Mouse (Mus musculus) kidney, embryonic 16.5 days (tissue): ENCODE measurements around the gene Fam222a. TPM values are rescaled to one million over a fixed set of nuclear protein-coding genes. Genes with fewer than 3 reads are reported as not detected.

Source experiments
- ATAC-seq: fragments of 200-750 bp; cut with Nextera tagmentation; 2 replicates; pipeline ENCODE4 v1.8.0; 2017; ENCODE audit warnings: moderate TSS enrichment; ENCODE audit not compliant: low FRiP score, low TSS enrichment
- H3K27ac ChIP-seq: fragments of 300-500 bp; sonication (generic); 2 replicates; pipeline ENCODE4 v1.5.1; 2014; ENCODE audit warnings: low read length
- H3K27me3 ChIP-seq: fragments of 300-500 bp; sonication (generic); 2 replicates; pipeline ENCODE4 v1.6.1; 2014; ENCODE audit warnings: low read length, control low read depth, mixed read lengths; ENCODE audit not compliant: insufficient read depth
- H3K36me3 ChIP-seq: fragments of 300-500 bp; sonication (generic); 2 replicates; pipeline ENCODE4 v1.6.1; 2014; ENCODE audit warnings: low read length, control low read depth, mixed read lengths; ENCODE audit not compliant: insufficient read depth
- H3K4me1 ChIP-seq: fragments of 300-500 bp; sonication (generic); 2 replicates; pipeline ENCODE4 v1.6.1; 2014; ENCODE audit warnings: low read length, control low read depth, mixed read lengths; ENCODE audit not compliant: insufficient read depth
- H3K4me2 ChIP-seq: fragments of 300-500 bp; sonication (generic); replicated peaks from 2 replicates; pipeline ENCODE4 v1.6.1; 2014; ENCODE audit warnings: low read depth, low read length
- H3K4me3 ChIP-seq: fragments of 300-500 bp; sonication (generic); 2 replicates; pipeline ENCODE4 v1.5.1; 2014; ENCODE audit warnings: mild to moderate bottlenecking, low read length
- H3K9ac ChIP-seq: fragments of 300-500 bp; sonication (generic); replicated peaks from 2 replicates; pipeline ENCODE4 v1.6.1; 2014; ENCODE audit warnings: low read length
- H3K9me3 ChIP-seq: fragments of 300-500 bp; sonication (generic); 2 replicates; pipeline ENCODE4 v1.6.1; 2016; ENCODE audit warnings: low read length, control low read depth
- whole genome bisulfite sequencing: fragments of 180-500 bp; shearing (Covaris S2); extraction: QIAGEN DNeasy Blood & Tissue Kit; methylation state at CpG from one replicate; pipeline ENCODE4 v1.1.7; 2014; 5-methylcytosine and 5-hydroxymethylcytosine counted together
- polyA plus RNA-seq: library from polyadenylated mRNA; unstranded; fragments of >200 nt; fragmentation: Nextera tagmentation; extraction: Ambion mirVana; gene quantifications from 2 replicates; pipeline ENCODE4 v1.2.1, GENCODE M21; 2015

Gene Fam222a
- polyA plus RNA-seq, 1 experiment from 2014 or later, result 4.1 TPM

- H3K4me1 ChIP-seq, result no peaks in the 10 kb centered on the region; the same call in 1 of the 2 replicates
- no peak overlapping the region for H3K9ac ChIP-seq
- no peaks in the 10 kb centered on the region for H3K27me3 ChIP-seq
- H3K27ac ChIP-seq, result no peak overlapping the region
- H3K4me3 ChIP-seq, result no peak overlapping the region
- 0 out of 2 replicates have a peak, but pooled peaks cover 3% of the 10 kb centered on the region for H3K36me3 ChIP-seq
- H3K4me2 ChIP-seq, result no peak overlapping the region
- no peak; the same call in 1 of the 2 replicates for ATAC-seq
- 81% methylated on average over 11 of the region's 11 CpGs for WGBS
- H3K9me3 ChIP-seq, result no peaks in the 10 kb centered on the region
Measured at GRCm38 (mm10) chr5:114616336-114617061, 48.7 kb downstream of the Fam222a start.

- Histone ChIP-seq H3K36me3 (no peaks in the 10 kb centered on the region), H3K9me3 (no peaks in the 10 kb centered on the region), H3K27me3 (no peaks in the 10 kb centered on the region), H3K4me2 (no peak overlapping the region), H3K4me1 (no peaks in the 10 kb centered on the region), H3K9ac (no peak overlapping the region), H3K27ac (no peak overlapping the region), H3K4me3 (no peak overlapping the region)
- 75% methylated on average over 12 of the region's 12 CpGs for WGBS
- ATAC-seq, result no peak
Measured at GRCm38 (mm10) chr5:114617809-114618208, 50.0 kb downstream of the Fam222a start.

- H3K4me3 ChIP-seq, result no peak overlapping the region
- H3K27me3 ChIP-seq, result no peaks in the 10 kb centered on the region
- H3K27ac ChIP-seq, result no peak overlapping the region
- H3K4me2 ChIP-seq, result no peak overlapping the region
- H3K4me1 ChIP-seq, result no peaks in the 10 kb centered on the region
- H3K9ac ChIP-seq, result no peak overlapping the region
- no peak for ATAC-seq
- H3K9me3 ChIP-seq, result no peaks in the 10 kb centered on the region
- 31% methylated on average over 8 of the region's 8 CpGs for WGBS
- H3K36me3 ChIP-seq, result no peaks in the 10 kb centered on the region
Measured at GRCm38 (mm10) chr5:114618851-114619250, 51.0 kb downstream of the Fam222a start.

GRCm38 (mm10) chr5:114620305-114620704, 52.5 kb downstream of the Fam222a start:
- no peak overlapping the region for H3K27ac ChIP-seq
- no peaks in the 10 kb centered on the region for H3K27me3 ChIP-seq
- no peaks in the 10 kb centered on the region for H3K9me3 ChIP-seq
- no peaks in the 10 kb centered on the region for H3K4me1 ChIP-seq
- no peak overlapping the region for H3K4me2 ChIP-seq
- no peaks in the 10 kb centered on the region for H3K36me3 ChIP-seq
- no peak overlapping the region for H3K9ac ChIP-seq
- ATAC-seq, result no peak
- 40% methylated on average over 6 of the region's 6 CpGs for WGBS
- H3K4me3 ChIP-seq, result no peak overlapping the region

- peaks cover 13% of the 10 kb centered on the region for H3K36me3 ChIP-seq
- H3K4me3 ChIP-seq, result no peak overlapping the region
- no peaks in the 10 kb centered on the region for H3K9me3 ChIP-seq
- no peaks in the 10 kb centered on the region for H3K4me1 ChIP-seq
- no peak overlapping the region for H3K4me2 ChIP-seq
- H3K27ac ChIP-seq, result no peak overlapping the region
- 12% methylated on average over 3 of the region's 3 CpGs for WGBS
- no peaks in the 10 kb centered on the region for H3K27me3 ChIP-seq
- H3K9ac ChIP-seq, result no peak overlapping the region
- no peak for ATAC-seq
Measured at GRCm38 (mm10) chr5:114625590-114625989, 57.8 kb downstream of the Fam222a start.

GRCm38 (mm10) chr5:114631336-114631735, 63.5 kb downstream of the Fam222a start:
- H3K4me2 ChIP-seq, result no peak overlapping the region
- H3K9ac ChIP-seq, result no peak overlapping the region
- H3K27me3 ChIP-seq, result no peaks in the 10 kb centered on the region
- 56% methylated on average over 2 of the region's 2 CpGs for WGBS
- ATAC-seq, result no peak
- H3K4me3 ChIP-seq, result no peak overlapping the region
- H3K27ac ChIP-seq, result no peak overlapping the region
- peaks cover 13% of the 10 kb centered on the region for H3K36me3 ChIP-seq
- no peaks in the 10 kb centered on the region for H3K9me3 ChIP-seq
- H3K4me1 ChIP-seq, result no peaks in the 10 kb centered on the region

GRCm38 (mm10) chr5:114636091-114636490, 68.3 kb downstream of the Fam222a start:
- peaks cover 9% of the 10 kb centered on the region for H3K4me1 ChIP-seq
- no peak overlapping the region for H3K9ac ChIP-seq
- H3K9me3 ChIP-seq, result no peaks in the 10 kb centered on the region
- H3K27me3 ChIP-seq, result peaks cover 7% of the 10 kb centered on the region
- no peak for ATAC-seq
- no peak overlapping the region for H3K4me3 ChIP-seq
- 78% methylated on average over 25 of the region's 25 CpGs for WGBS
- no peaks in the 10 kb centered on the region for H3K36me3 ChIP-seq
- H3K27ac ChIP-seq, result no peak overlapping the region
- H3K4me2 ChIP-seq, result no peak overlapping the region

GRCm38 (mm10) chr5:114638769-114639644, 71.2 kb downstream of the Fam222a start:
- Histone ChIP-seq H3K4me1 (peaks cover 9% of the 10 kb centered on the region), H3K27me3 (peaks cover 7% of the 10 kb centered on the region), H3K9ac (peak overlapping the region; percentile 51; the same call in 1 of the 2 replicates), H3K4me2 (peak overlapping the region; percentile 45), H3K9me3 (no peaks in the 10 kb centered on the region), H3K27ac (no peak overlapping the region), H3K4me3 (0 out of 2 replicates have a peak overlapping the region, but pooled peaks have one; percentile 16), H3K36me3 (no peaks in the 10 kb centered on the region)
- WGBS, result 13% methylated on average over 22 of the region's 22 CpGs
- ATAC-seq, result peak; percentile 79

- Histone ChIP-seq H3K9ac (no peak overlapping the region), H3K9me3 (no peaks in the 10 kb centered on the region), H3K27me3 (peaks cover 7% of the 10 kb centered on the region), H3K4me3 (0 out of 2 replicates have a peak overlapping the region, but pooled peaks have one; percentile 10), H3K4me1 (peaks cover 9% of the 10 kb centered on the region), H3K36me3 (no peaks in the 10 kb centered on the region), H3K27ac (no peak overlapping the region), H3K4me2 (peak overlapping the region; percentile 45)
- WGBS, result 22% methylated on average over 7 of the region's 7 CpGs
- ATAC-seq, result peak; percentile 64
Measured at GRCm38 (mm10) chr5:114639645-114639957, 71.8 kb downstream of the Fam222a start.

GRCm38 (mm10) chr5:114640809-114641208, 73.0 kb downstream of the Fam222a start:
- no peak overlapping the region for H3K4me3 ChIP-seq
- no peak for ATAC-seq
- no peak overlapping the region for H3K9ac ChIP-seq
- peaks cover 9% of the 10 kb centered on the region for H3K4me1 ChIP-seq
- WGBS, result 80% methylated on average over 10 of the region's 10 CpGs
- H3K27me3 ChIP-seq, result peaks cover 7% of the 10 kb centered on the region
- H3K27ac ChIP-seq, result no peak overlapping the region
- no peaks in the 10 kb centered on the region for H3K9me3 ChIP-seq
- no peak overlapping the region for H3K4me2 ChIP-seq
- H3K36me3 ChIP-seq, result no peaks in the 10 kb centered on the region
